Comparison of ENCODE assay signal across 22 mouse cellular contexts in the genomic region with DNA sequence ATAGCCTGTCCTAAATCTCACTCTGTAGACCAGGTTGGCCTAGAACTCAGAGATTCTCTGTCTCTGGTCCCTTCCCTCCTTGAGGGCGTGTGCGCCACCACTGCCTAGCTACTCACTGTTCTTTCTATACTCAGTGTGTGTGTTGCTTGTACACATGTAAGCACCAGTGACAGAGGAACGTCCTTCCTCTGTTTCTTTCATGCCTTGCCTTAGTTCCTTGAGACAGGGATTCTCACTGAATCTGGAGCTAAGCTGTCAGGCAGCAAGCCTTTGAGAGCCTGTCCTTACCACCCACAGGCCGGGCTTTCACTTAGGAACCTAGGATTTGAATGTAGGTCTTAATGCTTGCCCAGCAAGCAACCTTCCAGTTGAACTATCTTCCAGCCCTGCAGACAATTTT. TPM values are rescaled to one million over a fixed set of nuclear protein-coding genes. Genes with fewer than 3 reads are reported as not detected.
DNase-seq lines count a peak whose midpoint lies in the region; ATAC-seq and TF ChIP-seq lines count a peak whose summit lies in the region.
"Had no signal": no experiment of that assay in that cellular context is flagged by ENCODE, and none has a peak within 500 bp of the region (broad histone marks: within the 10 kb centered on the region; RNA-seq: fewer than 3 reads in every experiment).

No protein-coding gene starts in this region.

- peak; percentile 43 for DNase-seq in cerebellum, adult 9-10 months
- DNase-seq in cerebellum, postnatal 36 days, result no peak
- no peak for DNase-seq in heart, postnatal 14 days
- DNase-seq in thymus, adult 2 months, result no peak
- no peak for DNase-seq in thymus, postnatal 36 days
- no peak for DNase-seq in left cerebral cortex, adult 2 months (ENCODE audit: extremely low spot score in 1 of 2, low spot score in 2 of 2)
- no peak for DNase-seq in spleen, adult 12 weeks (ENCODE audit: low spot score)
- DNase-seq: gastrocnemius, postnatal 14 days; kidney, adult 18-20 months; lung, embryonic 14.5 days; right cerebral cortex, postnatal 25 days had no signal

- no peaks in the 10 kb centered on the region for H3K9me3 ChIP-seq in heart, embryonic 12.5 days (replicated peaks)
- H3K9me3 ChIP-seq: forebrain, embryonic 13.5 days; hindbrain, embryonic 10.5 days; midbrain, embryonic 10.5 days had no signal

- TF ChIP-seq POLR2A in thymus, adult 2 months (IDR thresholded peaks at IDR 0.05; ENCODE audit: control insufficient read depth, extremely low read depth, insufficient read depth, low read length, poor library complexity), result no peak

- no peak for ATAC-seq in heart, embryonic 12.5 days (ENCODE audit: insufficient number of reproducible peaks, low FRiP score)
- ATAC-seq: forebrain, embryonic 13.5 days had no signal

- H3K27me3 ChIP-seq in heart, embryonic 12.5 days (replicated peaks), result no peaks in the 10 kb centered on the region
- H3K27me3 ChIP-seq in thymus, adult 2 months (ENCODE audit: control insufficient read depth, insufficient read depth, low read length), result no peaks in the 10 kb centered on the region
- H3K27me3 ChIP-seq: CH12.LX; forebrain, embryonic 13.5 days had no signal

- no peak overlapping the region for H3K9ac ChIP-seq in heart, embryonic 12.5 days
- H3K9ac ChIP-seq: forebrain, embryonic 13.5 days; lung, embryonic 14.5 days had no signal

- no peak overlapping the region for H3K4me3 ChIP-seq in heart, embryonic 12.5 days
- no peak overlapping the region for H3K4me3 ChIP-seq in thymus, adult 2 months (ENCODE audit: control insufficient read depth, insufficient read depth, low read length)
- no peak overlapping the region for H3K4me3 ChIP-seq in left cerebral cortex, adult 2 months
- H3K4me3 ChIP-seq: forebrain, embryonic 13.5 days; hindbrain, embryonic 10.5 days; midbrain, embryonic 10.5 days had no signal

- intact Hi-C loops in heart, postnatal 14 days (cut with DNase I), result no loop called here
- intact Hi-C loops in left cerebral cortex, adult 2 months (cut with DNase I), result no loop called here

- 62% methylated on average over 4 of the region's 4 CpGs for WGBS in heart, embryonic 12.5 days
- WGBS in thymus, adult 2 months, result 78% methylated on average over 4 of the region's 4 CpGs

- H3K4me1 ChIP-seq in heart, embryonic 12.5 days (replicated peaks), result peaks cover 45% of the 10 kb centered on the region
- peaks cover 24% of the 10 kb centered on the region for H3K4me1 ChIP-seq in thymus, adult 2 months (replicated peaks; ENCODE audit: control insufficient read depth, insufficient read depth, low read length)

- no peak overlapping the region for H3K4me2 ChIP-seq in heart, embryonic 12.5 days
- H3K4me2 ChIP-seq: forebrain, embryonic 13.5 days; lung, embryonic 14.5 days had no signal

- H3K36me3 ChIP-seq in heart, embryonic 12.5 days, result peaks cover 5% of the 10 kb centered on the region; the same call in 1 of the 2 replicates
- peaks cover 3% of the 10 kb centered on the region; the same call in 1 of the 2 replicates for H3K36me3 ChIP-seq in thymus, adult 2 months (ENCODE audit: control insufficient read depth, insufficient read depth, low read length)
- H3K36me3 ChIP-seq: hindbrain, embryonic 10.5 days; midbrain, embryonic 10.5 days had no signal

- H3K27ac ChIP-seq in heart, embryonic 12.5 days (ENCODE audit: poor library complexity, severe bottlenecking), result peak overlapping the region; percentile 90; the same call in 1 of the 2 replicates
- H3K27ac ChIP-seq in thymus, adult 2 months (ENCODE audit: control insufficient read depth, insufficient read depth, low read length), result peak overlapping the region; percentile 53; the same call in 1 of the 2 replicates
- H3K27ac ChIP-seq in left cerebral cortex, adult 2 months, result no peak overlapping the region
- H3K27ac ChIP-seq: forebrain, embryonic 13.5 days; hindbrain, embryonic 10.5 days; kidney, postnatal 0 days; midbrain, embryonic 10.5 days had no signal

- TF ChIP-seq CTCF in thymus, adult 2 months (IDR thresholded peaks at IDR 0.05; ENCODE audit: borderline replicate concordance, control insufficient read depth, extremely low read depth, insufficient read depth, low read length, poor library complexity), result no peak
- no peak for TF ChIP-seq CTCF in left cerebral cortex, adult 2 months (IDR thresholded peaks at IDR 0.05)

RNA-seq across cellular contexts. Expression of a gene that starts 13.0 kb away (rescaled TPM):
- 9.9 and 14.0 TPM in 2 replicates for polyA plus RNA-seq in heart, embryonic 12.5 days (2016; fragmentation: Nextera tagmentation; extraction: Ambion mirVana)
- total RNA-seq in heart, postnatal 14 days (2021), result 10 to 100 TPM; 73.5 to 91.5 TPM
- polyA plus RNA-seq in thymus, adult 2 months (2012; rRNA removed), result 13.1 and 17.9 TPM in 2 replicates
- total RNA-seq in left cerebral cortex, adult 2 months (2021), result 10 to 100 TPM; 17.1 to 18.4 TPM

RNA-seq across cellular contexts. Expression of a gene that starts 40.4 kb away (rescaled TPM):
- 0.19 and 0.23 TPM in 2 replicates for polyA plus RNA-seq in heart, embryonic 12.5 days (2016; fragmentation: Nextera tagmentation; extraction: Ambion mirVana)
- not detected for total RNA-seq in heart, postnatal 14 days (2021)
- polyA plus RNA-seq in thymus, adult 2 months (2012; rRNA removed), result not detected in 2 replicates
- not detected for total RNA-seq in left cerebral cortex, adult 2 months (2021)
- total RNA-seq: adrenal gland, adult 18-20 months; adrenal gland, postnatal 4 days; CH12.LX; gastrocnemius, postnatal 14 days; layer of hippocampus, adult 18-20 months; layer of hippocampus, postnatal 25 days; left cerebral cortex, postnatal 25 days had no signal
